1 mouse cellular context compared by ENCODE assay signal in the genomic region with DNA sequence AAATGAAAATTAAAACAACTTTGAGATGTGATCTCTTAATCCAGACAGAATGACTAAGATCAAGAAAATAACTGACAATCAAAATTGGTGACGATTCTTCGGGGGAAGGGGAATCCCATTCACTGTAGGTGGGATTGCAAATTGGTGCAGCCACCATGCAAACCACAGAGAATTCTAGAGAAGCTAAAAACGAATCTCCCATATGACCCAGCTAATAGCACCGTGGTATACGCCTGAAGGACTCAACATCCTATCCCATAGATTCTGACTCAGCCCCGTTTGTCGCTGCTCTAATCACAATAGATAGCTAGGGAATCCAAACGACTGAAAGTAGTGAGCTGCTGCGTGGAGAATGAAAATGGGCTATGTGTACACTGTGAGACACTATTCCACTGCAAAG.
A peak's percentile ranks its signal among the peaks of the same experiment; 100 is the strongest.
TF ChIP-seq lines count a peak whose summit lies in the region.

No protein-coding gene starts in this region.

TF ChIP-seq in CH12.LX, 34 proteins besides CTCF, POLR2A, EP300 and RAD21 (continued from another document):
- peak; percentile 79 for TF ChIP-seq ETS1 (conservative IDR thresholded peaks at IDR 0.05; ENCODE audit: low read depth, low read length)
- peak; percentile 41; the same call in 1 of the 2 replicates for TF ChIP-seq JUND (conservative IDR thresholded peaks at IDR 0.05; ENCODE audit: low read depth, low read length)
- TF ChIP-seq MEF2A (IDR thresholded peaks at IDR 0.05; ENCODE audit: borderline replicate concordance, low read depth, low read length): peak; percentile 77
- TF ChIP-seq JUN (IDR thresholded peaks at IDR 0.05; ENCODE audit: insufficient read depth, low read depth, low read length): no peak
- TF ChIP-seq NELFE (IDR thresholded peaks at IDR 0.05; ENCODE audit: low read depth, low read length): no peak
- no peak for TF ChIP-seq RCOR1 (conservative IDR thresholded peaks at IDR 0.05; ENCODE audit: low read depth, low read length)
- 0 out of 2 replicates have a peak, but pooled peaks have one; percentile 54 for TF ChIP-seq TBP (conservative IDR thresholded peaks at IDR 0.05; ENCODE audit: low read depth, low read length)
- 0 out of 2 replicates have a peak, but pooled peaks have one; percentile 39 for TF ChIP-seq MAZ (IDR thresholded peaks at IDR 0.05; ENCODE audit: low read depth, low read length)
- TF ChIP-seq UBTF (IDR thresholded peaks at IDR 0.05; ENCODE audit: low read depth, low read length): no peak
- no peak for TF ChIP-seq ZKSCAN1 (IDR thresholded peaks at IDR 0.05; ENCODE audit: borderline replicate concordance, low read depth, low read length)
- TF ChIP-seq CHD1 (IDR thresholded peaks at IDR 0.05; ENCODE audit: low read depth, low read length): 0 out of 2 replicates have a peak, but pooled peaks have one; percentile 77
- 0 out of 2 replicates have a peak, but pooled peaks have one; percentile 51 for TF ChIP-seq MAFK (IDR thresholded peaks at IDR 0.05; ENCODE audit: insufficient replicate concordance, low read length)
- no peak for TF ChIP-seq USF2 (conservative IDR thresholded peaks at IDR 0.05; ENCODE audit: low read depth, low read length)
- TF ChIP-seq MXI1 (IDR thresholded peaks at IDR 0.05; ENCODE audit: low read depth, low read length): no peak
- no peak for TF ChIP-seq CHD2 (IDR thresholded peaks at IDR 0.05; ENCODE audit: low read length)
